Comparison of ENCODE assay signal across 28 mouse cellular contexts in genomic region chrX:85871371-85872056, GRCm38 (mm10). TPM values are rescaled to one million over a fixed set of nuclear protein-coding genes. Genes with fewer than 3 reads are reported as not detected.
DNase-seq lines count a peak whose midpoint lies in the region; ATAC-seq and TF ChIP-seq lines count a peak whose summit lies in the region.
"Had no signal": no experiment of that assay in that cellular context is flagged by ENCODE, and none has a peak within 500 bp of the region (broad histone marks: within the 10 kb centered on the region; RNA-seq: fewer than 3 reads in every experiment).

No protein-coding gene starts in this region.

- no peak for TF ChIP-seq POLR2A in lung, adult 2 months (IDR thresholded peaks at IDR 0.05; ENCODE audit: borderline replicate concordance, extremely low read depth, low read depth, low read length)
- TF ChIP-seq POLR2A in bone marrow, adult 2 months (IDR thresholded peaks at IDR 0.05; ENCODE audit: borderline replicate concordance, control insufficient read depth, low read depth, low read length): no peak

- WGBS in lung, adult 2 months: 82% methylated on average over 11 of the region's 11 CpGs
- WGBS in bone marrow, adult 2 months: 41% methylated on average over 11 of the region's 11 CpGs
- 90% methylated on average over 11 of the region's 11 CpGs for WGBS in embryonic facial prominence, embryonic 10.5 days

- no peaks in the 10 kb centered on the region for H3K27me3 ChIP-seq in embryonic facial prominence, embryonic 10.5 days (replicated peaks; ENCODE audit: low read depth, poor library complexity, severe bottlenecking)
- H3K27me3 ChIP-seq: embryonic facial prominence, embryonic 12.5 days; forebrain, embryonic 15.5 days; heart, embryonic 15.5 days; neural tube, embryonic 15.5 days had no signal

- no peak overlapping the region for H3K27ac ChIP-seq in bone marrow, adult 2 months (ENCODE audit: control insufficient read depth, insufficient read depth, low read depth, low read length, poor library complexity)
- no peak overlapping the region for H3K27ac ChIP-seq in embryonic facial prominence, embryonic 10.5 days (replicated peaks)
- H3K27ac ChIP-seq: embryonic facial prominence, embryonic 12.5 days; forebrain, embryonic 15.5 days; heart, adult 2 months; heart, embryonic 15.5 days; hindbrain, embryonic 10.5 days; hindbrain, postnatal 0 days; neural tube, embryonic 15.5 days had no signal

- no peak for DNase-seq in lung, adult 2 months
- no peak for DNase-seq in lung, postnatal 14 days
- DNase-seq in A20 (ENCODE audit: low read depth, low spot score): peak; percentile 67
- no peak for DNase-seq in embryonic facial prominence, embryonic 10.5 days (ENCODE audit: low spot score)
- no peak for DNase-seq in left cerebral cortex, adult 18-20 months (ENCODE audit: low spot score in 2 of 2)
- DNase-seq in cerebellum, postnatal 25 days: no peak
- DNase-seq: adrenal gland, postnatal 14 days; cerebellum, adult 2 months; gastrocnemius, postnatal 14 days; heart, adult 2 months; kidney, adult 2 months; kidney, postnatal 10 days; lung, adult 18-20 months; lung, postnatal 36 days; midbrain, embryonic 14.5 days; right cerebral cortex, postnatal 25 days; thymus, postnatal 14 days had no signal

- no peaks in the 10 kb centered on the region for H3K4me1 ChIP-seq in lung, adult 2 months (ENCODE audit: control insufficient read depth, insufficient read depth, low read length)
- H3K4me1 ChIP-seq in bone marrow, adult 2 months (ENCODE audit: control insufficient read depth, insufficient read depth, low read length): no peaks in the 10 kb centered on the region; the same call in none of the 2 replicates
- H3K4me1 ChIP-seq in embryonic facial prominence, embryonic 10.5 days: no peaks in the 10 kb centered on the region
- H3K4me1 ChIP-seq: embryonic facial prominence, embryonic 12.5 days; forebrain, embryonic 15.5 days; heart, embryonic 15.5 days; hindbrain, embryonic 10.5 days; neural tube, embryonic 15.5 days had no signal

- H3K4me3 ChIP-seq in lung, adult 2 months (replicated peaks; ENCODE audit: extremely low read depth, low read depth, low read length): peak overlapping the region; percentile 34
- peak overlapping the region; percentile 76 for H3K4me3 ChIP-seq in bone marrow, adult 2 months (replicated peaks; ENCODE audit: control insufficient read depth, low read depth, low read length)
- no peak overlapping the region for H3K4me3 ChIP-seq in embryonic facial prominence, embryonic 10.5 days
- H3K4me3 ChIP-seq: embryonic facial prominence, embryonic 12.5 days; erythroblast, embryonic 14.5 days; forebrain, embryonic 15.5 days; heart, adult 2 months; heart, embryonic 15.5 days; hindbrain, embryonic 10.5 days; myocyte; neural tube, embryonic 15.5 days had no signal

- H3K36me3 ChIP-seq in embryonic facial prominence, embryonic 10.5 days (replicated peaks): no peaks in the 10 kb centered on the region
- H3K36me3 ChIP-seq: embryonic facial prominence, embryonic 12.5 days; forebrain, embryonic 15.5 days; G1E; heart, embryonic 15.5 days; hindbrain, embryonic 10.5 days; neural tube, embryonic 15.5 days had no signal

- H3K9me3 ChIP-seq in embryonic facial prominence, embryonic 10.5 days: no peaks in the 10 kb centered on the region
- H3K9me3 ChIP-seq: embryonic facial prominence, embryonic 12.5 days; forebrain, embryonic 15.5 days; G1E; heart, embryonic 15.5 days; hindbrain, embryonic 10.5 days; neural tube, embryonic 15.5 days had no signal

- ATAC-seq in megakaryocyte-erythroid progenitor cell, adult 5-6 weeks (replicated peaks; ENCODE audit: low FRiP score, low TSS enrichment, poor library complexity, severe bottlenecking): peak; percentile 53
- ATAC-seq: forebrain, embryonic 15.5 days; hindbrain, postnatal 0 days had no signal

- no peak for TF ChIP-seq CTCF in lung, adult 2 months (IDR thresholded peaks at IDR 0.05; ENCODE audit: insufficient read depth, low read length)
- no peak for TF ChIP-seq CTCF in bone marrow, adult 2 months (IDR thresholded peaks at IDR 0.05; ENCODE audit: control insufficient read depth, insufficient read depth, low read length)

RNA-seq across cellular contexts. Expression of gene 5430427O19Rik, which starts 1.4 kb away (rescaled TPM):
- polyA plus RNA-seq in lung, adult 2 months (2012; rRNA removed): 0.12 and 0.24 TPM in 2 replicates
- 0.77 and 3.9 TPM in 2 replicates for polyA plus RNA-seq in bone marrow, adult 2 months (2011; ENCODE audit: insufficient read depth, insufficient read length, low replicate concordance, missing spikeins)
- 1.7 and 3.7 TPM in 2 replicates for total RNA-seq in megakaryocyte-erythroid progenitor cell, adult 5-6 weeks (2014; fragmentation: Nextera tagmentation)
- total RNA-seq in megakaryocyte-erythroid progenitor cell, adult 5-6 weeks (2017): 2.3 and 5.5 TPM in 2 replicates
- polyA plus RNA-seq in embryonic facial prominence, embryonic 10.5 days (2016; fragmentation: Nextera tagmentation; extraction: Ambion mirVana): not detected in 2 replicates
- under 1 TPM; 0.12 TPM for total RNA-seq in left cerebral cortex, adult 18-20 months (2021)
- total RNA-seq: hindbrain, postnatal 0 days had no signal
- polyA plus RNA-seq: erythroblast, embryonic 14.5 days; hindbrain, postnatal 0 days had no signal
